Mouse (Mus musculus) hindbrain, embryonic 16.5 days (tissue): ENCODE measurements around the gene Neurod2. TPM values are rescaled to one million over a fixed set of nuclear protein-coding genes. Genes with fewer than 3 reads are reported as not detected.

Experiments used
- ATAC-seq: fragments of 200-750 bp; cut with Nextera tagmentation; 2 replicates; pipeline ENCODE4 v1.8.0; 2017; ENCODE audit warnings: moderate TSS enrichment, moderate library complexity
- H3K27ac ChIP-seq: fragments of 300-500 bp; sonication (generic); 2 replicates; pipeline ENCODE4 v1.5.1; 2014; ENCODE audit warnings: low read depth, mild to moderate bottlenecking, control low read depth, low read length, moderate library complexity
- H3K27me3 ChIP-seq: fragments of 300-500 bp; sonication (generic); replicated peaks from 2 replicates; pipeline ENCODE4 v1.6.1; 2014; ENCODE audit warnings: low read length; ENCODE audit not compliant: control insufficient read depth, insufficient read depth
- H3K36me3 ChIP-seq: fragments of 300-500 bp; sonication (generic); 2 replicates; pipeline ENCODE4 v1.6.1; 2014; ENCODE audit warnings: mild to moderate bottlenecking, low read length, moderate library complexity, mixed read lengths; ENCODE audit not compliant: control insufficient read depth, insufficient read depth
- H3K4me1 ChIP-seq: fragments of 300-500 bp; sonication (generic); 2 replicates; pipeline ENCODE4 v1.6.1; 2014; ENCODE audit warnings: low read depth, low read length; ENCODE audit not compliant: control insufficient read depth, insufficient read depth
- H3K4me2 ChIP-seq: fragments of 300-500 bp; sonication (generic); 2 replicates; pipeline ENCODE4 v1.6.1; 2014; ENCODE audit warnings: mild to moderate bottlenecking, low read length, control low read depth, moderate library complexity
- H3K4me3 ChIP-seq: fragments of 300-500 bp; sonication (generic); 2 replicates; pipeline ENCODE4 v1.5.1; 2014; ENCODE audit warnings: mild to moderate bottlenecking, low read length, control low read depth, moderate library complexity
- H3K9ac ChIP-seq: fragments of 300-500 bp; sonication (generic); 2 replicates; pipeline ENCODE4 v1.6.1; 2014; ENCODE audit warnings: low read depth, mild to moderate bottlenecking, control low read depth, low read length, moderate library complexity
- H3K9me3 ChIP-seq: fragments of 300-500 bp; sonication (generic); 2 replicates; pipeline ENCODE4 v1.6.1; 2014; ENCODE audit warnings: mild to moderate bottlenecking, low read length, moderate library complexity; ENCODE audit not compliant: control insufficient read depth
- WGBS: fragments of 180-500 bp; shearing (Covaris S2); extraction: QIAGEN DNeasy Blood & Tissue Kit; methylation state at CpG from one replicate; pipeline ENCODE4 v1.1.7; 2014; 5-methylcytosine and 5-hydroxymethylcytosine counted together
- polyA plus RNA-seq: library from polyadenylated mRNA; unstranded; fragments of >200 nt; fragmentation: Nextera tagmentation; extraction: Ambion mirVana; gene quantifications from 2 replicates; pipeline ENCODE4 v1.2.1, GENCODE M21; 2015

Gene Neurod2
- polyA plus RNA-seq, 1 experiment from 2014 or later = 23.4 TPM

DNA sequence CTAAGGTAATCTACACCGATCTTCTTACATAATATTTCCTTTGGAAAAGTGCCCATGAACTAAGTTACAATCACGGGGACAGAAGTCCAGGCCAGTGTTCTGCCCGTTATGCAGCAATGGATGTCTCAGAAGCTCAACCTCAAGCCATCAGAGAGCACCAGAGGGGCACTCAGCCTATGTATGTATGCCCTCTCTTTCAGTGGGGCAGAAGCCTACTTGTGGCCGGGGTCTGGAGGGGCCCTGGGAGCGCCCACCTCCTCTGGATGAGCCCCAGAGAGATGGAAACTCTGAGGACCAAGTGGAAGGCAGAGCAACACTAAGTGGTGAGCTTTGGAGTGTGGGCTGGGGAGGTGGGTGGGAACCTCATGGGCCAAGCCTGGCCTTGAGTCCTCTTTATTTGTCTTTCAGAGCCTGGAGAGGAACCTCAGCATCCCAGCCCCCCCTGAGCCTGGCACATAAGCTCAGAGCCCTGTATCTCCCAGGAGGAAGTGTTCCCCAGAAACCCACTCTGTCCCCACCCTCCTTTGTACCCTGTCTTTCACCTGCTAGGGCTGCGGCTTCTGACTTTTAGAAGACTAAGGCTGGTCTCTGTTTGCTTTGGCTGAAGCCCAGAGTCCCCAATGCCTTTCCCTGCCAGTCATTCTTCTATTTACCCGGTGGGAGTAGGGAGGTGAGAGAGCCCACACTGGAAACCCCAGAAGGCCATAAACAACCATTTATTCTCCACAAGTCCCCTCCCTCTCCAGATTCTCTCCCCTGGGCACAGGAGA is 27.4 kb upstream of the Neurod2 start:
- Histone ChIP-seq H3K4me3 (no peak overlapping the region), H3K4me2 (no peak overlapping the region), H3K9ac (no peak overlapping the region), H3K36me3 (no peaks in the 10 kb centered on the region), H3K9me3 (no peaks in the 10 kb centered on the region), H3K4me1 (peaks cover 33% of the 10 kb centered on the region), H3K27me3 (peaks cover 3% of the 10 kb centered on the region), H3K27ac (no peak overlapping the region)
- WGBS = 72% methylated on average over 7 of the region's 7 CpGs
- ATAC-seq = no peak

DNA sequence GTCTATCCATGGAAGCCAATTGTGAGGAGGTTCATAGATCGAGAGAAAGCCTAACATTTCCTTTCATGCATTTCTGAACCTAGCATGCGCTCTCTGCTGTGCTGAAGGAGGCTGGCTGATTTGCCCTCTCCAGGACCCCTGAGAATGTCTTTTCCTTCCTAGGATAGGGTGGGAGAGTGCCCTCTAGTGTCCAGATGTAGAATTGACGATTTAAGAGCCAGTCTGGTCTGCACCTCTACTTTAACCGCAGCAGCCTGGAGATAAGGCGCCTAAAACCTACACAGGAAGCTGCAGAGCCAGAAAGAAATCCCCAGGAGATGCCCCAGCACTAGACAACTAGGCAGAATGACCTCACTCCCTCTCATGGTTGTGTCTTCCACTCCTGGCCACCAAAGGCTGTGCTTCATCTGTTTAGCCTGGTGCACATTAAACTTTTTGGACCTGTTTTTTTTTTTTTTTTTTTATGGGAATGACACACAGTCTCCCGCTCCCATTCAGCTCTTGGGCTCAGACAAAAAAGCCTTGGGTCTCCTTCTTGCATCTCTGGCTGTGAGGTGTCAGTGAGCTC is 26.4 kb upstream of the Neurod2 start:
- no peaks in the 10 kb centered on the region for H3K9me3 ChIP-seq
- no peak overlapping the region for H3K4me2 ChIP-seq
- peaks cover 26% of the 10 kb centered on the region for H3K4me1 ChIP-seq
- peaks cover 13% of the 10 kb centered on the region for H3K27me3 ChIP-seq
- H3K4me3 ChIP-seq = no peak overlapping the region
- H3K36me3 ChIP-seq = no peaks in the 10 kb centered on the region
- 11% methylated on average over 6 of the region's 6 CpGs for WGBS
- no peak overlapping the region for H3K9ac ChIP-seq
- no peak overlapping the region for H3K27ac ChIP-seq
- ATAC-seq = no peak

DNA sequence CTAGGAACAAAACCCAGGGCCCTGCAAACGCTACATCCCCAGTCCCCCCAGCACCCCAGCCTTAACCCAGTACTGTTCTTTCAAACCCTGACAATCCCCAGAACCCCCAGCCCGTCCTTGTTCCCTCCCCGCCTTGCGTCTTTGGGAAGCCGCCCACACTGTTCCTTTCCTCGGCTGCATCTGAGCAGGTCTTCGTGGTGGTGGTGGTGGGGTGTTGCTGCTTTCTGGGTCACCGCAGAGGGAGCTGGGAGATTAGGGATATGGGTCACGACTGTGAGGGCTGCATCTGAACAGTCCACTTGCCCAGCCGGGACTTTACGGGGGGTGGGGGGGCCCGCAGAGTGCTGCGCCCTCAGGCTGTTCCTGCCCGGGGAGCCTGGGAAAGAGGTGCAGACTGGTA is 25.0 kb upstream of the Neurod2 start:
- H3K4me2 ChIP-seq = no peak overlapping the region
- H3K27ac ChIP-seq = no peak overlapping the region
- peaks cover 27% of the 10 kb centered on the region for H3K27me3 ChIP-seq
- no peaks in the 10 kb centered on the region for H3K36me3 ChIP-seq
- H3K4me1 ChIP-seq = peaks cover 13% of the 10 kb centered on the region
- H3K9ac ChIP-seq = no peak overlapping the region
- no peaks in the 10 kb centered on the region for H3K9me3 ChIP-seq
- no peak overlapping the region for H3K4me3 ChIP-seq
- WGBS = 70% methylated on average over 14 of the region's 14 CpGs
- ATAC-seq = no peak

DNA sequence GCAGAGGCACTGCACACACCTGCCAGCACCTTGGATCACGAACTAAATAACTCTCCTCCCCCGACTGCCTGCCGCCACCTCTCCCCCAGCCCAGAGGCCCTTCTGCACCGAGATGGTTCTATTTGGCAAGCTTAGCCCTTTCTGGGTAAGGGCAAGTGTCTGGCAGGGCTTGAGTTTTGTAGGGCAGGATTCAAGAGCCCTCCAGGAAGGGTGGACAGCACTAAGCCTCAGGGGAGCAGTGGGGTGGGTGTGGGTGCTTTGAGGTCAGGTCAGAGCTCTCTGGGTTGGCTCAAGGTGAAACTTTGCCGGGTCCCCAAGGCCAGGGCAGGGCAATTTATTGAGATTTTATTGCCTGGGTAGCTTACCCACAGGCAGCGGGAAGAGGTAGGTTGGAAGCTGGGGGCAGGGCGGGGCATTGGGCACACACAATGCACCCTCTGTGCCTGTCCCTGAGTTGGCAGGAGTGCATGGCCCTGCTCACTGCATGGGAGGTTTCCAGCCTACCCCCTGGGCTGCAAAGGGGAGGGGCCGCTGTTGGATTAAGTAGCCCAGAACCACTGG is 24.3 kb upstream of the Neurod2 start:
- no peak for ATAC-seq
- WGBS = 45% methylated on average over 8 of the region's 8 CpGs
- peaks cover 29% of the 10 kb centered on the region for H3K27me3 ChIP-seq

DNA sequence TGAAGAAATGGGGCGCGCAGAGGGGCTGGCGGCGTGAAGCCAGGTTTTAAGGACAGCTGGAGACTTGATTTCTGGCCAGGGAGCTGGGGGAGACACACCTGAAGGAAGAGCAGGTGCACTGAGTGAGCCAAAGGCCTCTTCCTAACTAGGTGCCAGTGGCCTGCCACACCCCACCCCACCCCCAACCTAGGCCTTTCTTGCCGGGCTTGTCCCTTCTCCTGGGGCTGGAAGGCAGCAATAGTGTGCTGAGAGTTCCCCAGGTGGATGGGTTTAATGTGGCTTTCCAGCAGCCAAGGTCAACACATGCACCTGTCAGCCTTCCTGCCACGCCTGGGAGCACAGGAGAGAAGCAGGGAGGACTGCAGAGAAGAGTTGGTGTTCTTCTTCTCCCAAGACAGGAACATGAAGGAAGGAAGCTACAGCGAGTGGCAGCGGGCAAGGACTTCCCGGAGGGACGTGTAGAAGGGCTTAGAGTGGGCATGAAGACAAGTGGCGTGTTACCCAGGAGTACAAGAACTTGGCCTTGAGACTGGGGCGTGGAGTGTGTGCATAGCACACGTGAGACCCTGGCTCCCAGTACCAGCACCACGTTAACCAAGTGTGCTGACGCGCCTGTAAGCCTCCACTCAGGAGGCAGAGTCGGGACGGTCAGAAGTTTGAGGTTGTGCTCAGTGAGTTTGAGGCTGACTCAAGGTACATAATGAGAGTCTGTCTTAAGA is 23.0 kb upstream of the Neurod2 start:
- Histone ChIP-seq H3K4me3 (no peak overlapping the region), H3K4me2 (no peak overlapping the region), H3K36me3 (no peaks in the 10 kb centered on the region), H3K27me3 (peaks cover 42% of the 10 kb centered on the region), H3K9ac (no peak overlapping the region), H3K9me3 (no peaks in the 10 kb centered on the region), H3K4me1 (peaks cover 16% of the 10 kb centered on the region), H3K27ac (no peak overlapping the region)
- no peak for ATAC-seq
- WGBS = 79% methylated on average over 18 of the region's 18 CpGs

More for the DNA sequence above, 24.3 kb upstream of the Neurod2 start:
- no peaks in the 10 kb centered on the region for H3K9me3 ChIP-seq
- H3K4me2 ChIP-seq = no peak overlapping the region
- no peak overlapping the region for H3K9ac ChIP-seq
- H3K4me1 ChIP-seq = peaks cover 10% of the 10 kb centered on the region
- H3K4me3 ChIP-seq = no peak overlapping the region
- no peak overlapping the region for H3K27ac ChIP-seq
- no peaks in the 10 kb centered on the region for H3K36me3 ChIP-seq

DNA sequence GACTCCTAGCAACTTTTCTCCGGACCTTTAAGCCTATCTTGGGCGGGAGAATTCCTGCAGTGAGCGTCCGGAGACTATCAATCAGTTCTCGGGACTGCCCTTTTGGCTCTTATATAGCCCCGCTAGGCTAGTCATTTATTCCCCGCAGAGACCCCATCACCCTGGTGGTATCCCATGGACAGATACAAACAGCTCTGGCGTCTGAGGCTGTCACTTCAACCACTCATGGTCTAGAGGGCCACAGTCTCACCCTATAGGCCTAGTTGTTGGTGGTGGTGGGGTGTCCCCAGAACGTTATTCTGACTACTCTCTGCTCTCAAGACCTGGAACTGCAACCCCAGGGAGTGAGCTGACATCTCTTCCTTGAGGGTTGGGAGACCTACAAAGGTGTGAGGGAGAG is 19.9 kb upstream of the Neurod2 start:
- H3K4me3 ChIP-seq = peak overlapping the region; percentile 69; the same call in 1 of the 2 replicates
- 5% methylated on average over 9 of the region's 9 CpGs for WGBS
- peak overlapping the region; percentile 99 for H3K4me2 ChIP-seq
- ATAC-seq = no peak
- peaks cover 17% of the 10 kb centered on the region for H3K4me1 ChIP-seq
- no peaks in the 10 kb centered on the region for H3K36me3 ChIP-seq
- peaks cover 58% of the 10 kb centered on the region for H3K27me3 ChIP-seq
- no peak overlapping the region for H3K9ac ChIP-seq
- no peaks in the 10 kb centered on the region for H3K9me3 ChIP-seq
- H3K27ac ChIP-seq = no peak overlapping the region

DNA sequence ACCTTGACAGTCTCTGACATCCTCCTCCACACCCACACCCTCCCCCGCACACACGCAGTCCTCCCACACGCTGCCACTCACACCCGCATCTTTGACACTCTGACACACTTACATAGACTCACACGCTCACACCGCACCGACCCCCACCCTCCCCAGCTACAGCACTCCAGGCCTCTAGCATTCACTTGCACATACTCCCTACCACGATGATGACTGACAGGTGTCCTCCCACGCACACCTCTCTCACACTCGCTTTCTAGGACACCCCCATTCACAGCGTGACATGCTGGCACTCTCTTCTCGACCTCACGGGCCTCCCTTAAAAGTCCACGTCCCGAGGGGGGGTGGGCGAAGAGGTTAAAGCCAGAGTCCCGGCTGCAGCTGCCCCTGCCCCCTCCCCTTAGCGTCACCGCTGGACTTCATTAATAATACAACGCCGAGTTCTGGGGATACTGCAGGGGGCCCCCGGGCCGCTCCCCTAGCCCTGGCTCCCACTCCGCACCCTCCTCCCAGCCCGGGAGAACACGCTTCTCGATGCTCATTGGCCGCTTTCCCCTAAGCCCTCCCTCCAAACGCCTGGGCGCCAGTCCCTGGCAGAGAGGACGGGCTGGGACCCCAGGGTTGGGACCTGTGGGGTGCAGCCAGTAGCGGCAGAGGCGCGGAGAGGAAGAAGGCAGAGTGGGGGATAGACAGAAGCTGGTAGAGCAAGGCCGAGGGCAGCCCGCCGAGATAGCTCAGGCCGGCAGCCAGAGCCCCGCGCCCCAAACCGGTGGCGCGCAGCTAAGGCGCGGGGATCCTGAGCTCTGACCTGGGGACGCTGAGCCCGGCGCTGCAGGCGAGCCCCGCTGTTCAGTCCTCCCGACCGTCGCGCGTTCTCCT is 18.9 kb upstream of the Neurod2 start, which contains the start of gene Ppp1r1b:
Gene Ppp1r1b, plus strand, starts transcription at position 322 of the 879 bp plus-strand sequence.
- peak within 1 kb of the TSS; percentile 99 for H3K4me2 ChIP-seq
- ATAC-seq = peak; percentile 46
- WGBS = under 1% methylated on average over 55 of the region's 55 CpGs
- H3K27me3 ChIP-seq = peaks cover 55% of the 10 kb centered on the region
- H3K27ac ChIP-seq = no peak within 1 kb of the TSS
- no peaks in the 10 kb centered on the region for H3K36me3 ChIP-seq
- H3K9ac ChIP-seq = peak within 1 kb of the TSS; percentile 68
- peaks cover 17% of the 10 kb centered on the region for H3K4me1 ChIP-seq
- peak within 1 kb of the TSS; percentile 69 for H3K4me3 ChIP-seq
- H3K9me3 ChIP-seq = no peaks in the 10 kb centered on the region

DNA sequence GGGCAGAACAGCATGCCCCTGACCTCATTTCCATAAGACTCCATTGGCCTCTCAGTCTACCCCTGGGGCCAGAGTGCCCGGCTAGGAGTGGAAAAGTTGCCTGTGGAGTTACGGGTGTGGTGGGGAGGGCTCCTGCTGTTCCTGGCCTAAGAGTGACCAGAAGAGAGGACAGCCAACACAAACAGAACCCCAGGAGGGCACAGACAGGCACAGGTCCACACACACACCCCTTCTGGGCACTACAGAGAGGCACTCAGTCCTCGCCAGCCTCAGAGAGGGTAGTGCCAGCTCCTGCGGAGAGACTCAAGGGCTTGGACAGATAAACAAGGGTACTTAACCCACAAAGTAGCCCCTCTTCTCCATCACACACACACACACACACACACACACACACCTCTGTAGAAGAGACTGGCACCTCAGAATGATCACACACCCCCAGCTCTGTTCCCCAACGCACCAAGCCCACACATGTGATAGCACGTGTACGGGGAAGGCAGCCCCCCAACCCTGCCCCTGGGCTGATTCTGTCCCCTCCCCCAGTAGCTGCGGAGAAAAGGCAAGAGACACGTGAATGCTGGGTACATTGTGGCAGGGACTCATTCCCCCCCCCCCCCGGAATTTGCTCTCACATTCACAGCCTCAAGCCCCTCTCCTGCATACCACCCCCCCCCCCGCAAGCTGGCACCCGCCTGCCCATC is 18.1 kb upstream of the Neurod2 start:
- Histone ChIP-seq H3K9me3 (no peaks in the 10 kb centered on the region), H3K36me3 (no peaks in the 10 kb centered on the region), H3K4me2 (peak overlapping the region; percentile 99), H3K9ac (no peak overlapping the region), H3K4me1 (peaks cover 17% of the 10 kb centered on the region), H3K4me3 (peak overlapping the region; percentile 69), H3K27me3 (peaks cover 55% of the 10 kb centered on the region), H3K27ac (no peak overlapping the region)
- 6% methylated on average over 9 of the region's 12 CpGs for WGBS
- ATAC-seq = no peak
